Mouse (Mus musculus): Measurements from ENCODE around the gene Cdk4.

- TF ChIP-seq POLR2A (IDR thresholded peaks at IDR 0.05; ENCODE audit: low read depth, low read length), result no peak
- TF ChIP-seq CTCF (IDR thresholded peaks at IDR 0.05; ENCODE audit: extremely low read depth, insufficient read depth, insufficient read length, insufficient replicate concordance), result no peak
Observed at GRCm38 (mm10) chr10:127017071-127017470, 46.3 kb upstream of the Cdk4 start.
